Mouse (Mus musculus) midbrain, embryonic 14.5 days (tissue): ENCODE results near the gene Rnase9. TPM values are rescaled to one million over a fixed set of nuclear protein-coding genes. Genes with fewer than 3 reads are reported as not detected.
A peak's percentile ranks its signal among the peaks of the same experiment; 100 is the strongest.

ENCODE experiments used
- ATAC-seq: fragments of 200-750 bp; cut with Nextera tagmentation; 2 replicates; pipeline ENCODE4 v1.8.0; 2017; ENCODE audit warnings: moderate number of reproducible peaks, moderate library complexity; ENCODE audit not compliant: low FRiP score, low TSS enrichment
- DNase-seq: peaks from one replicate; pipeline ENCODE4 v3.0.0-alpha.2; 2015
- H3K27ac ChIP-seq: fragments of 300-500 bp; sonication (generic); replicated peaks from 2 replicates; pipeline ENCODE4 v1.5.1; 2014; ENCODE audit warnings: mild to moderate bottlenecking, low read depth, low read length, moderate library complexity
- H3K27me3 ChIP-seq: fragments of 300-500 bp; sonication (generic); 2 replicates; pipeline ENCODE4 v1.6.1; 2014; ENCODE audit warnings: low read length, control low read depth, mixed read lengths; ENCODE audit not compliant: control insufficient read depth, insufficient read depth
- H3K36me3 ChIP-seq: fragments of 300-500 bp; sonication (generic); 2 replicates; pipeline ENCODE4 v1.6.1; 2014; ENCODE audit warnings: low read length, control low read depth; ENCODE audit not compliant: control insufficient read depth, insufficient read depth
- H3K4me1 ChIP-seq: fragments of 300-500 bp; sonication (generic); 2 replicates; pipeline ENCODE4 v1.6.1; 2014; ENCODE audit warnings: mild to moderate bottlenecking, antibody characterized with exemption, low read length, control low read depth; ENCODE audit not compliant: control insufficient read depth, insufficient read depth
- H3K4me2 ChIP-seq: fragments of 300-500 bp; sonication (generic); 2 replicates; pipeline ENCODE4 v1.6.1; 2014; ENCODE audit warnings: mild to moderate bottlenecking, low read length, moderate library complexity
- H3K4me3 ChIP-seq: fragments of 300-500 bp; sonication (generic); replicated peaks from 2 replicates; pipeline ENCODE4 v1.5.1; 2014; ENCODE audit warnings: low read depth, low read length
- H3K9ac ChIP-seq: fragments of 300-500 bp; sonication (generic); replicated peaks from 2 replicates; pipeline ENCODE4 v1.6.1; 2014; ENCODE audit warnings: mild to moderate bottlenecking, low read length, moderate library complexity
- H3K9me3 ChIP-seq: fragments of 300-500 bp; sonication (generic); 2 replicates; pipeline ENCODE4 v1.6.1; 2016; ENCODE audit warnings: low read length, control low read depth, mixed read lengths; ENCODE audit not compliant: control insufficient read depth
- WGBS: fragments of 180-500 bp; shearing (Covaris S2); extraction: QIAGEN DNeasy Blood & Tissue Kit; methylation state at CpG from one replicate; pipeline ENCODE4 v1.1.7; 2014; 5-methylcytosine and 5-hydroxymethylcytosine counted together
- polyA plus RNA-seq: library from polyadenylated mRNA; unstranded; fragments of >200 nt; fragmentation: Nextera tagmentation; extraction: Ambion mirVana; gene quantifications from 2 replicates; pipeline ENCODE4 v1.2.1, GENCODE M21; 2014

Rnase9 gene
- polyA plus RNA-seq, 1 experiment from 2014 or later = not detected

DNA sequence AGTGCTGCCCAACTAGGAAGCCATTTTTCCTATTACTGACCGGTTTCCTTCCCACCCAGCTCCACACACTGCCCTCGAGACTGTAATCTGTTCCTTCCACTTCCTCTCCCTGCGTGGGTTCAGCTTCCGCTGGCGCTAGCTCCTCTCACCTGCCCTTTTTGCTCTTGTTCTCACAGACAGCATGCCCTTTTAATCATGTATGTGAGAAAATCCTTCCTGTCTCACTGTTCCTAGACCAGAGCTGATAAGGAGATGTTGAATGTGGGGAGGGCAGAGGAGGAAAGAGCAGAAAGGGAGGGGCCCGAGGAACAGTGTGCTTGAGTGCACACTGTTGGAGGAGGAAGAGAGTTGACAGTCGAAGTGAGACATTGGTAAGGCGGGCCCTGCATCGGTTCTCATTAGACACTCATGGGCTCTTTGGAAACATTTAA is 15.7 kb upstream of the Rnase9 start, which contains the start of gene Rnase12:
Gene Rnase12 (minus strand): TSS at position 261 of the 431 bp plus-strand sequence.
- Histone ChIP-seq H3K9ac (no peak within 1 kb of the TSS), H3K4me2 (no peak within 1 kb of the TSS), H3K4me3 (no peak within 1 kb of the TSS), H3K4me1 (no peaks in the 10 kb centered on the region), H3K27ac (no peak within 1 kb of the TSS), H3K27me3 (no peaks in the 10 kb centered on the region), H3K9me3 (no peaks in the 10 kb centered on the region), H3K36me3 (no peaks in the 10 kb centered on the region)
- WGBS = 61% methylated on average over 9 of the region's 9 CpGs
- ATAC-seq = no peak
- DNase-seq = no peak

DNA sequence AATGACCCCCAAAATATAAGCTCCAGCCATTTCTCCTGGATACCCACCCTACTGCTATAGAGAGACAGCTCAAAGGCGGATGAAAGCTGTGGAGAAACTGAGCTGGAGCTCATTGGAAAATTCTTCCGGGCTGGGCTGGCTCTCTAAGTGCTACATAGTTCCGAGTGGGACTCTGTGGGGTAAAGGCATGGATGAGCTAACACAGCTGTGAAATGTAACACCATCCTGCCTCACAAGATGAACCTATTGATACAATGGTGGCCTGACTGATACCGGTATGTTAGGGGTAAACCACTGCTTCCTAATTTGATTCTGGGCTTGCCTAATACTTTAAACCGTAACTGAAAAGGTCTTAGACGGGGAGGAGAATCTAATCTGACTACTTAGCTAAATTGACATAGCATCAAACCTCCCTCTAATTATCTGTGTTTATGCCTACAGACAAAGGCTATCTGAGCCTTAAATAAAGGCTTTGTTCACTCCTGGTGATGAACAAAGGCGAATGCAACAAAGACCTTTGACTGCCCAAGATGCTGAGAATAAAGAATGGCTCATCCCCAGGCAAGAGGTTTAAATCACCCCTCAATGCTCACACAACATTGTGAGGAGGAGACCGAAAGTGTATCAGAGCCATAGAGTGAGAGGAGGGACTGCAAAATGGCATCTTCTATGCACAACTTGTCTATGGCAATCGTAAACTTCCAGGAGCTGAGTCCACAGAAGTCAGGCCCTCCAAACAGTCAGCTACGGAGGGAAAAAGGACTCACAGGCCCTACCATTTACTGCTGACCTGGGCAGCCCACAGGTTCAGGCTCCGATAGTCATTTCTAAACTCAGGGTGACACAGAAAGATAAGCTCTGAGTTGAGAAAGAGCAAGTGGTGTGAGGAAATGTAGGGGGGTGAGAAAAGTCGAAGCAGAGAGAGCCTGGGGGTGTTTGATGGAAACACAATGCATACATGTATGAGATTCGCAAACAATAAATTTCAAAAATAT is 12.9 kb upstream of the Rnase9 start:
- ATAC-seq = no peak
- DNase-seq = no peak
- Histone ChIP-seq H3K4me1 (no peaks in the 10 kb centered on the region), H3K4me3 (no peak overlapping the region), H3K36me3 (no peaks in the 10 kb centered on the region), H3K9ac (no peak overlapping the region), H3K27ac (no peak overlapping the region), H3K27me3 (no peaks in the 10 kb centered on the region), H3K4me2 (no peak overlapping the region), H3K9me3 (no peaks in the 10 kb centered on the region)
- WGBS = 18% methylated on average over 13 of the region's 13 CpGs

DNA sequence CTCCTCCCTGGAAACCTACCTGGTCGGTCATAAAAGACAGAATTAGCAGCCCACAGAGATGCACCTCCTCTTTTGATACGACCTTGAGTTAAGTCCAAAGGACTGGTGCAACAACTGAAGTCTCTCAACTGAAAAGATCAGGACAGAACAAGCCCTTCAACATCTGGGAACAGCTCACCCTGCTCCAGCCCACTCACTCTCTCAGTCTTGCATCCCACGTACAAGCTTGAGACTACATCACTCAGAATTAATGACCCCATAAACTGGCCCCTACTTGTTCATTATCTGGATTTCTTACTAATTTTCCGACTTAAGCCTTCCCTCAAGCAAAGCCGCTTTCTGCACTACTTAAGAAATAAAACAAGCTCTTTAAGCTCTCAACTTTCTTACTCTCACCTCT is 11.5 kb upstream of the Rnase9 start:
- H3K4me2 ChIP-seq = no peak overlapping the region
- ATAC-seq (no peak), DNase-seq (no peak)
- no peaks in the 10 kb centered on the region for H3K27me3 ChIP-seq
- 63% methylated on average over 5 of the region's 5 CpGs for WGBS
- no peaks in the 10 kb centered on the region for H3K4me1 ChIP-seq
- H3K27ac ChIP-seq = no peak overlapping the region
- H3K4me3 ChIP-seq = no peak overlapping the region
- no peak overlapping the region for H3K9ac ChIP-seq
- no peaks in the 10 kb centered on the region for H3K36me3 ChIP-seq
- no peaks in the 10 kb centered on the region for H3K9me3 ChIP-seq

DNA sequence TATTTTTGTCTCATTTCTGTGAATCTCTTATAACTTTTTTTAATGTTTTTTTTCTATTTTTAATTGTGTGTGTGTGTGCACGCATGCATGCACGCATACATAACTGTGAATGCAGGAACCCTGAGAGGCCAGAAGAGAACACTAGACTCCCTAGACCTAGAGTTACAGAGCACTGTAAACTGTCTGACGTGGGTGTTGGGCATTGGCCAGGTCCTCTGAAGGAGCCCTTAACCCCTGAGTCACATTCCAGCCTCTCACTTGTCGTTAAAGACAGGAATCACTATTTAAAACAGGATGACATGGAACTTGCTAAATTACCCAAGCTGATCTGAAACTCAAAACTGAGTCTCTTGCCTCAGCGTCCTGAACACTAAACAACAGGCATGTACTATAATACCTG is 10.3 kb upstream of the Rnase9 start:
- no peak overlapping the region for H3K9ac ChIP-seq
- no peaks in the 10 kb centered on the region for H3K4me1 ChIP-seq
- no peaks in the 10 kb centered on the region for H3K9me3 ChIP-seq
- DNase-seq = no peak
- no peak overlapping the region for H3K27ac ChIP-seq
- no peak overlapping the region for H3K4me2 ChIP-seq
- no peaks in the 10 kb centered on the region for H3K27me3 ChIP-seq
- 75% methylated on average over 5 of the region's 5 CpGs for WGBS
- ATAC-seq = no peak
- no peak overlapping the region for H3K4me3 ChIP-seq
- no peaks in the 10 kb centered on the region for H3K36me3 ChIP-seq

DNA sequence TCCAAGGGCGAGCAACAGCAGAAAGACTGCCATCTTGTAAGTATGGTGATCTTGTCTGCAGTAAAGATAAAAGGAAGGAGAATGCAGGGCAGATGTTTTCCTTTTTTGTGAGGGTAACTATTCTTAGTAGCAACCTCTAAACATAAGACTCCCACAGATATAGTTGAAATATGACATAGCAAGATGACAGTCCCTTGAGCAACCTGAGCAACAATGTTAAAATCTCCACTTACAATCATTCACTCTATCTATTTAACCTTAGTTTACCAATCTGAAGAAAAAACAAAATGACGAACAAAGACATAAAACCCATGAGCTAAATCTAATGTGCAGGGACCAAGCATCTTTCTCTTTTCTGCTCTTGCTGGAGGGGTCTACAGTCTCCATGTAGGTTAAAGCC is 8.4 kb upstream of the Rnase9 start, which contains the start of gene Rnase11:
Gene Rnase11 (minus strand): TSS at position 101 of the 400 bp plus-strand sequence.
- Histone ChIP-seq H3K36me3 (no peaks in the 10 kb centered on the region), H3K9me3 (no peaks in the 10 kb centered on the region), H3K27me3 (no peaks in the 10 kb centered on the region), H3K4me3 (no peak within 1 kb of the TSS), H3K4me2 (no peak within 1 kb of the TSS), H3K4me1 (no peaks in the 10 kb centered on the region), H3K9ac (no peak within 1 kb of the TSS), H3K27ac (no peak within 1 kb of the TSS)
- WGBS = 91% methylated on average over 2 of the region's 2 CpGs
- ATAC-seq = no peak
- no peak for DNase-seq

DNA sequence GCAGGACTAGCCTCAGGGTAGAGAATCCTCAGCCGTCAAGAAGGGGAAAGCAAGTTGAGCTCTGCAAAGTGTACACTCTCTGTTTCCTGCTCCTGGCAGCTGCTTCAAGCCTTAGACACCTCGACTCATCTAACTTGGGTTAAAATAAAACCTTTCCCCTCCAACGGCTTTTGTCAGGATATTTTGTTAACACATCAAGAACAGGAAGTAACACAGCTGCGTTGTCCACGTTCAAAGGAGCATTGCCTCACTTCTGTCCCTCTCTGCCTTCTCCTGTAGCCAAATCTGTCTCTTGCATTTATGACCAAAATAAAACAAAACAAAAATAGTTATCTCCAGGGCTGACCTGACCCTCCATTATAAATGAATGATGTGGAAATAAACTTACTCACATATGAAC is 6.2 kb upstream of the Rnase9 start:
- Histone ChIP-seq H3K9me3 (no peaks in the 10 kb centered on the region), H3K9ac (no peak overlapping the region), H3K4me3 (no peak overlapping the region), H3K36me3 (no peaks in the 10 kb centered on the region), H3K4me2 (no peak overlapping the region), H3K27me3 (no peaks in the 10 kb centered on the region), H3K27ac (no peak overlapping the region), H3K4me1 (no peaks in the 10 kb centered on the region)
- DNase-seq (no peak), ATAC-seq (no peak)
- 78% methylated on average over 5 of the region's 5 CpGs for WGBS

DNA sequence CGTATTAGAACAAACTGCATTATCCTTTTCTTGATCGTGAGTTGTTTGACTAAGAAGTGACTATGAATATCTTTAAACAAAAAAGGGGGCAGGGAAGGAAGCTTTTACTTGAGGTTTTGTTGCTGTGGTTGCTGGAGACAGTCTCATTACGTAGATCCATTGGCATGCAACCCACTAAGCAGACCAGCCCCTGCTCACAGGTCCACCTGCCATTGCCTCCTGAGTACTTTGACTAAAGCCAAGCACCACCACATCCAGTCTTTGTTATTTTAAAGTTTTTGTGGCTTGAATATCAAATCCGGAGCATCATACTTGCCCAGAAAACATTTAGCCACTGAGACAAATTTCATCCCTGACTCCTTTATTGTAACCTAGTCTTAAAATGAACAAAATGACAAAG is 5.5 kb downstream of the Rnase9 start:
- H3K9me3 ChIP-seq = no peaks in the 10 kb centered on the region
- no peaks in the 10 kb centered on the region for H3K27me3 ChIP-seq
- 59% methylated on average over 4 of the region's 4 CpGs for WGBS
- ATAC-seq (no peak), DNase-seq (no peak)
- no peaks in the 10 kb centered on the region for H3K36me3 ChIP-seq
- no peak overlapping the region for H3K9ac ChIP-seq
- no peaks in the 10 kb centered on the region for H3K4me1 ChIP-seq
- H3K27ac ChIP-seq = no peak overlapping the region
- no peak overlapping the region for H3K4me2 ChIP-seq
- H3K4me3 ChIP-seq = no peak overlapping the region

DNA sequence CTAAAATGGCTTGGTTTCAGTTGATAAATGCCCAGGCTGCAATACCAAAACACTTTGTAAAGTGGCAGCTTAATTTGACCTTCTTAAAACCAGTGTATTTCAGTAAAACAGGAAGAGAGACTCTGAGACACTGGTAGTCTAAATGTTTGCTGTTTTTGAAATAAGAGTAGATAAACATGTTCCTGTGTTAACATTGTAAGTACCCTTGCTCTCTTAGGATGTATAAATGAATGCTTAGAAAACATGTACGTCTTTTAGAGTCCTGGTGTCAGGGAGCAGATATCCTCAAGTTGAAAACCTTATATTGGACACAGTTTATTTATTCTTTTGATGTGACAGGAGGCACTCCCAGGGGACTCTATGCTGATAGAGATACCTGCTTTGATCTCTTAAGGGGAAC is 6.5 kb downstream of the Rnase9 start:
- whole genome bisulfite sequencing = 17% methylated on average over 1 of the region's 1 CpGs
- no peak overlapping the region for H3K27ac ChIP-seq
- H3K27me3 ChIP-seq = no peaks in the 10 kb centered on the region
- no peaks in the 10 kb centered on the region for H3K9me3 ChIP-seq
- no peak overlapping the region for H3K4me2 ChIP-seq
- H3K9ac ChIP-seq = no peak overlapping the region
- ATAC-seq (no peak), DNase-seq (peak; percentile 40)
- no peak overlapping the region for H3K4me3 ChIP-seq
- no peaks in the 10 kb centered on the region for H3K36me3 ChIP-seq
- H3K4me1 ChIP-seq = no peaks in the 10 kb centered on the region
